Mouse (Mus musculus) MN1 (cell line): ENCODE measurements around the gene Ccdc71l.

Source experiments
- DNase-seq: peaks from one replicate; pipeline ENCODE4 v3.0.0-alpha.2; 2016; ENCODE audit warnings: low spot score

Gene Ccdc71l

DNA sequence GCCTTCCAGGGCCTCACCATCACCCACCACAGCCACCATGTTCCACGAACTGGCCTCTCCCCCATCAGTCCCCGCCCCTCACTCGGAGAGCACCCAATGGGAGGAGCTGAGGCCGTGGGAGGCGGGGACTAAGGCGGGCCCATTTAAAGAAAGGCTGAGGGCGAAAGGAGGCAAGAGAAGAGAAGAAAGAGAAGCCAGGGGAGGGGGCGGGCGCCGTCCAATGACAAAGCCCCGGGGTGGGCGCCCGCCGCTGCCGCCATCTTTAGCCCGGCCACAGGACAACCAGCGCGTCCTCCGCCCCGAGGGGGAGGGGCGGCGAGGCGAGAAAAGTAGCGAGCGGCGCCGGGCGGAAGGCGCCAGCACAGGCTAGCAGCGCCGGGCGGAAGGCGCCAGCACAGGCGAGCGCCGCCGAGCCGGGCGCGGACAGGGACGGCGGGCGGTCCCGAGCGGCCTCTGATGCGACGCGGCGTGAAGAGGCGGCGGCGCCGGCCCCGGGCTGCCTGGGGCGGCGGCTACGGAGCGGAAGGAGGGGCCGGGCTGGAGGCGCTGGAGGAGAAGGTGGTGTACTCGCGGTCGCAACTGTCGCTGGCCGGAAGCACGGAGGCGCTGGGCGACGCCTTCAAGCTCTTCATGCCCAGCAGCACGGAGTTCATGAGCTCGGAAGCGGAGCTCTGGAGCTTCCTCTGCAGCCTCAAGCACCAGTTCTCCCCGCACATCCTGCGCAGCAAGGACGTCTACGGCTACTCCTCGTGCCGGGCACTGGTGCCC lies at the start of gene Ccdc71l:
Gene Ccdc71l (plus strand): TSS at position 177 of the 768 bp plus-strand sequence.
- DNase-seq: no peak

DNA sequence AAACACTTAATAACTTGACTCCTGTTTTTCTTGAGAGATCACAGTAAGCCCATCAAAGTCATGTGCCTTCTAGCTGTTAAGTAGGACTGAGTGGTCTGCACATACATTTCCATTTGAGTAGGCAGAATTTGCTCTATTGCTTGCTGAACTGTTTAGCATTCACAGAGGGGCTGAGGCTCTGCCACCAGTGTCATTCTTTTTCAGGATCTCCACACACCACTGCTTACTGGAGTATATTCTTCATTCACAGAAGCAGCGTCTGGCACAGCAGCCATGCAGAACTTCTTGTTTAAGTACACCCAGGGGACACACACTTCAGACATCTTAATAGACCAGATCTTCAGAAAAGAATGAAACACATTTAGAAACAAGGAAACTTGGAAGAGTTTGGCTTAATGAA lies 39.4 kb upstream of the Ccdc71l start:
- DNase-seq: no peak

DNA sequence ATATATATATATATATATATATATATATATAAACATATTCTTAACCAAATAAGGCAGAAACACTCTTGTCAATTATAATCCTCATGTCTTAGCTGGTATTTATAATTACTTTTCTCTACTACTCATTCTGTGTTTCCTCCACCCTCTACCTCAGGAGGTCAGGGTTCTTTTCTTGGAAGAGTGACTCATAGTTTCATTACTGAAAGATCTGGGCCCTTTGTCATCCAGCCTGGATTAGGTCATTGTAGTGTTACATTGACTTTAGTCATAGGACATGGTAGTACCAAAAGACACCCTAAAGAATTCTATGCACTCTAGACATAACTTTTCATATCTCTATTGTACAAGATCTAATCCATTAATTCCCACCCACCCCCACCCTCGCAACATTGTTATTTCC lies 35.0 kb upstream of the Ccdc71l start:
- DNase-seq: no peak

DNA sequence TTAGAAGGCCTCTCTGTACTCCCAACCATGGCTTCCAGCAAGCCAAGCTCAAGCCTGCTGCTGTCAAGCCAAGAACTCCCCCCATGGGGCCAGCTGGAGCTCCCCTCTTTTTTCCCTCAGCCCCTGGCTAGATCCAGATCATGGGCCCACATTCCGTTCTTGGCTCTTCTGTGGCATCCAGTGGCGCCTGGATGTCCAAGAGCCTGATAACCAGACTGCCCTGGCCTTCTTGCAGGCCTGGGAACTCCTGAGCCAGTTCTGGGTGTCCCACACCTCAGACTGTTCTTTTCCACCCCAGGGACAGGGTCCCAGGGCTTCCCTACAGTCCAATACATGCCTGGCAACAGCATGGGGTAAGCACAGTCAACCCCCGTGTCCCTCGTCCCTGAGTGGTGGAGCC lies 32.4 kb upstream of the Ccdc71l start:
- DNase-seq: no peak

DNA sequence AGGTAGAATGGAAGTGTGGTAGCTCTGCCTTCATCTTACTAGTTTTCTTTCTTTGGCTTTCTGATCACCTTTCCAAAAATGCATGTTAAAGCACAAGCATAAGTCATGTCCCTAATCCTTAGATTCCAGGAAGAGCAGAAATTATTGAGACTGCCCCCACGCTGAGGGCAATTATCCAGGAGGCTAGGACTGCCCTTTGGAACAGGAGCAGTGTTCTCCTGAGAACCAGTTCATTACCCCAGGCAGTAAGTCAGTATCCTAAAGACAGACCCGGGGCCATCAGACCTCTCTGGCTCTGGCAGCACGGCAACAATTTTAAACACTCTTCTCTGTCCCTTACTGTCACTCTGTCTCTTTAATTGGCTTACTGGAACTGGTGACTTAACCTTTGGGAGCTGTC lies 30.0 kb upstream of the Ccdc71l start:
- DNase-seq: no peak

DNA sequence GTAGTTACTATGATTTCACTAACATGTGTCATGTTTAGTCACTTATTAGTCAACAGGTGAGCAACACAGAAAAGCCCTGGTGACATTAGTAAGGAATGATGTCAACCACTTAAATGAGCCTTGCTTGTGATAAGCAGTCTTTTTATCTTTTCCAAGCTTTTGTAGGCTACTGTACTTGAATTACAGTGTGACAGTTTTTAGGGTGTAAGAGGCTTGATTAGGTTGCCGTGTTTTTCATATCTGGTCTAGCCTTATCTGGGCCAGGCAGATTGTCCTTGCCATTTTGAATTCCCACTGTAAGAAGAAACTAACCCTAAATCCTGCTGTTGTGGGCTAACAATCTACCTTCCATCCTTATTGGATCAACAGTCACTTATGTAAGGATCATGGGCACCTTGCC lies 26.6 kb upstream of the Ccdc71l start:
- DNase-seq: no peak

DNA sequence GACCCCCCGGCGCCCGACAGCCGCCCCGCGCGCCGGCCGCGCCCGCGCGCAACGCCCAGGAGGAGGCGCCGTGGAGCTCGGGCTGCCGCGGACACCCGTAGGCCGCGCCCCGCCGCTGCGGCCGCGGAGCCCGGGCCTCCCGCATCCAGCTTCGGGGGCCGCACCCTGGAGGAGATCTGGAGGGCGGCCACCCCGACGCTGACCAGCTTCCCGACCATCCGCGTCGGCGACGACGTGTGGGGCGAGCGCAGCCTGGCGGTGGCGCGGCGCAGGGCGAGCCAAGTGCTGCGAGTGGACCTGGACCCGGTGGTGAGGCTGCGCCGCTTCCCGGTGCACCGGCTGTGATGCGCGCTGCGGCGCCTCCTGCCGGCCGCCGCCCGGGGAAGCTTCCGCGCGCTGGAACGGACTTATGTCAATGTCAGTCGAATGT lies 807 bp downstream of the Ccdc71l start:
- no peak for DNase-seq

DNA sequence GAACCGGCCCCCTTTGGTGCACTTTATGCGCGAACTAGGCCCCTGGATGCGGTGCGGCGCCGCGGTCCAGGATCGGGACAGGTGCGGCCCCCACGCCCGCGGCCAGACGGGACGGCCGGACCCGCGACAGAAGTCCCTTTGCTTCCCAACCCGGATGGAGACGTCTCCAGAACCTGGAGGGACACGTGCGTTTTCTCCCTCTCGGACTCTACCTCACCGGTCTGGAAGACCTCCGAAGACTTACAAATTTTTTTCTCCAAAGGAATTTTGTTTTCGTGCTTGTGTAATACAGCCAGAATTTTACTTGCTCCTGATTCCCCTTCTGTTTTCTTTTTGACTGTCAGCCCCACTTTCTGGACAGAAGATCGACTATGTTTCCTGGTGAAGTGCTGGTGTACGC lies 1.2 kb downstream of the Ccdc71l start:
- DNase-seq: no peak

DNA sequence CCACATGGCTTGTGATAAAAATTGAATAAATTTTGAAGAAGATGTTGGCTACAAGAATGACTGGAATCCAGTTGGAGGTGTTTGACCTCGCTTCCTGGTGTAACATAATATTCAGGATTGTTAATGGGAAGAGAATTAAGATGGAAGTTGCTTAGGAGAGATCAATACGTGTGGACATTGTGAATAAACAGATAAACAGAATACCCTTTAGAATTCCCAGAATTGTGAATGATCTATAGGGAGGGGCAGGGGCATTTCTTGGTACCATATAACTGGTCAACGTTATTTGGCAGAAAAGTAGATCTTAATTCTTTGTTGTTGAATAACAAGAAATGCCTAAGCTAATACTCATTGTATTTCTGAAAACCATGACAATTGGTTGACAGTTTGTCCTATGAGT lies 2.0 kb downstream of the Ccdc71l start:
- no peak for DNase-seq

DNA sequence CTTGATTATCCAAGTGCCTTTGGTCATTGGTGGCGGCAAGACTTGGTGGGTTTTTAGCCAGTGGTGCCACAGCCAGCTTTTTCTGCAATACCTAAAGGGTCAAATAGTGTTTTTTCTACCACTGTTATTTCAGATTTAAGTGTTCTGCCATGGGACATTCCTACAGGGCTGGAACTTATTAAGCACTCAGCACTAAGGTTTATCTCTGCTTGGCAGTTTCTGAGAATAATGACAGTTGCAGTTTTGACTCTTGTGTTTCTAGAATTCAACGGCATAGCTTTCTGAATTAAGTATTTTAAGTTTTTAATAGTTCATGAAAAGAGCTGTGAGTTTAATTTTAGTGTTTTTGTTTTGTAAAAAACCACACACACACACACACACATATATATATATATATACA lies 2.5 kb downstream of the Ccdc71l start:
- DNase-seq: no peak

DNA sequence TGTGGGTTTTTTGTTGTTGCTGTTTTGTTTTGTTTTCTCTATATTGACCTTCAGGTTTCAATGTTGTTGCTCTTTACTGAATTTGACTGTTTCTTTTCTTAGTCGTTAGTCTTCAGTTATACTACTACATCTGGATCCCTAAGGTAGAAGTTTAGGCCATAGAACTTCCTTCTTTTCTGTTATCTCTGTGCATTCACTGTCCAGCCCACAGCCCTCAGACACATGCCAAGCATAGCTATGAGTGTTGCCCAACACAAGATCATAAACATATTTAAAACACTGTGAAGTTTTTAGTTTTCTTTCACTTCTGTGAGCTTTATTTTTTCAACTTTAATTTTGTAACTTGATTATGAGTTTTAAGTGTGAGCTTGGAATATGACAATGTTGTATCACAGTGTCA lies 41.0 kb downstream of the Ccdc71l start:
- DNase-seq: no peak

DNA sequence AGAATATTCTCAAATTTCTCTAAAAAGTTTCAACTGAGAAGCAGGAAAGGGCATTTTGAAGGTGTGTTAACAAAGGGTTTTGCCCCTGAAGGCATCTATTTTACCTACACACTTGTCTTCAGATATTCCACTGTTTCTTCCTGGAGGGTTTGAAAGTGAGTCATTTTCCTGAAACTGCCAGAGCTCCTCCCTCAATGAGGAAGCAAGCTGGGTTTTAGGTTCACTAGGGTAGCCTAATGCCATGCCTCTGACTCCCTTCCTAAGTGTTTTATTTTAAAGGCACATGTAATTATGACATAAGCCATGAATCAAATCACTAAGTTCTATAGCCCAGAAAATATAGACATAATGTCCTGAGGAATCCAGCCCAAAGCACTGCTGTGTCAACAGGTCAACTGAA lies 49.3 kb downstream of the Ccdc71l start:
- no peak for DNase-seq

DNA sequence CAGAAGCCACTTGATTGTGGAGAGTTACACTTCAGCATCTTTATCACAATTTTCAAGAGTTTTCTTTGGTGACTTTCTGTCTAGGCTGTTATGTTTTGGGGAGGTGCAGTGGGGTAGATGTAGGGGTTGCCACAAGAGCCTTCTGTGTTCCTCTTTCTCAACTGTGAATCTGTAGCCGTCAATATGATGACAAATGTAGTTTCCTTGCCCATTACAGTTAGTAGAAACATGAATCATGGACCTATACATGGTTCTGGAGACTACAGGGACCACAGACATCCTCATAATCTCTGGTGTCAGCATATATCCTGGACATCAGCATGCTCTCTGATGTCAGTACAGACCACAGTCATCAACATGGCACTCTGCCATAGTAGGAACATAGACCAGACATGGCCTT lies 52.5 kb downstream of the Ccdc71l start:
- DNase-seq: no peak
